Mouse (Mus musculus): Measurements from ENCODE around the gene Evx2. TPM values are rescaled to one million over a fixed set of nuclear protein-coding genes. Genes with fewer than 3 reads are reported as not detected.

The Evx2 gene
- polyA plus RNA-seq, 1 experiment from 2014 or later, result not detected

- H3K4me2 ChIP-seq, result peak overlapping the region; percentile 78
- H3K27ac ChIP-seq, result no peak overlapping the region
- no peaks in the 10 kb centered on the region for H3K9me3 ChIP-seq
- no peak overlapping the region for H3K4me3 ChIP-seq
- peaks cover 96% of the 10 kb centered on the region for H3K27me3 ChIP-seq
- no peaks in the 10 kb centered on the region for H3K36me3 ChIP-seq
- peaks cover 12% of the 10 kb centered on the region for H3K4me1 ChIP-seq
- WGBS, result 2% methylated on average over 36 of the region's 36 CpGs
- 0 out of 2 replicates have a peak, but pooled peaks have one; percentile 14 for ATAC-seq (ENCODE audit: borderline replicate concordance, extremely low read depth, low FRiP score, low TSS enrichment)
- H3K9ac ChIP-seq, result no peak overlapping the region
Observed at GRCm38 (mm10) chr2:74667191-74667841, 8.0 kb upstream of the Evx2 start.

GRCm38 (mm10) chr2:74666411-74666810 is 7.1 kb upstream of the Evx2 start:
- Histone ChIP-seq H3K27me3 (peaks cover 96% of the 10 kb centered on the region), H3K4me3 (no peak overlapping the region), H3K36me3 (no peaks in the 10 kb centered on the region), H3K4me2 (no peak overlapping the region), H3K4me1 (peaks cover 17% of the 10 kb centered on the region), H3K27ac (no peak overlapping the region), H3K9ac (no peak overlapping the region), H3K9me3 (no peaks in the 10 kb centered on the region)
- WGBS, result 4% methylated on average over 7 of the region's 7 CpGs
- no peak for ATAC-seq (ENCODE audit: borderline replicate concordance, extremely low read depth, low FRiP score, low TSS enrichment)

DNA sequence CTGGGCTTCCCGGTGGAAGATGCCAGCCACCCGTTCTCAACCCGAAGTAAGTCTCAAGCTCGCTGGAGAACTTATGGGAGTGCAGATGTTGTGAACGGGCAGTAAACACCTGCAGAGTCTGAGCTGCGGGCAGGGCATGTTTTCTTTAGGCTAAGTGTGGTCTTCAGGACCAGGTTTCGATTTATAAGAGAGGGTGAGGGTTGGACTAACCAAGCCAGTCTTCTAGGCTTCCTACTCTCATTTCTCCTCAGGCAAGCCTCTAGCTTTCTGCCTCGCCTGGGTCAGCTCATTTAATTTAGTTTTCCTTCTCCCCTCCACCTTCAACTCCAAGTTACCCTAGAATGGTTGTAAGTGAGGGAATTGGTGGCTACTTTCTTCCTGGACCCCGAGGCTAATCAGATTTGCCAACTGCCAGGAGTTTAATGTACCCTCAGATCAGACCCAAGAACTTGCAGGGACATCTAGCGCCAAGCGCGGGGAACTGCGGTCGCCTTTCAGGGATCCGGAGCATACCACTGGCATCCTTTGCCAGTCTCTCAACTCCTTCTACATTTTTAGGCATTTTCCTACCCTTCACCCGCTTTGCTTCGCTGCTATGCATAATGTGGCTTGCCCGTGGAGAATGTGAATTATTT is 4.1 kb upstream of the Evx2 start:
- ATAC-seq (ENCODE audit: borderline replicate concordance, extremely low read depth, low FRiP score, low TSS enrichment), result no peak
- Histone ChIP-seq H3K9me3 (no peaks in the 10 kb centered on the region), H3K4me2 (no peak overlapping the region), H3K36me3 (no peaks in the 10 kb centered on the region), H3K4me3 (no peak overlapping the region), H3K27ac (no peak overlapping the region), H3K9ac (no peak overlapping the region), H3K4me1 (peaks cover 18% of the 10 kb centered on the region), H3K27me3 (peaks cover 97% of the 10 kb centered on the region)
- WGBS, result 3% methylated on average over 18 of the region's 18 CpGs

DNA sequence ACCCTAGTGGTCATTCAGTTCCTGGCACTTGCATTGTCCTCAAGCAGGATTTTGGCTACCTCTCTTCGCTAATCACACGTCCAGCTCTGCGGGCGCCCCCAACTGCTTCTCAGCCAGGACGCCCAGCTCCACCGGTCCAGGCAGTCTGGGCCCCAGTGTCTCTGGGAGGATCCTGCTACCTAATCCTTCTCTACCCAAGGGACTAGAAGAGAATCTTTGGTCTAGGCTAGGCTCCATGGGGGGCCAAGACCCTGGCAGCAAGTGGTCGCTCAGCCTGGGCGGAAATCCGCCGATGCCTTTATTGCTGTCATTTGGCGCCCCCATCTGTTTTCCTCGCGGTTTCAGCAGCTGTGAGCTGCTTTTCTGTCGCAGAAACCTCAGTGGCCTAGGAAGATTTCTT is 2.3 kb upstream of the Evx2 start:
- under 1% methylated on average over 14 of the region's 14 CpGs for WGBS
- Histone ChIP-seq H3K36me3 (no peaks in the 10 kb centered on the region), H3K4me1 (peaks cover 16% of the 10 kb centered on the region), H3K27me3 (peaks cover 99% of the 10 kb centered on the region), H3K9me3 (no peaks in the 10 kb centered on the region), H3K4me2 (peak overlapping the region; percentile 40; the same call in 1 of the 2 replicates), H3K9ac (no peak overlapping the region), H3K4me3 (peak overlapping the region; percentile 16; the same call in 1 of the 2 replicates), H3K27ac (no peak overlapping the region)
- ATAC-seq (ENCODE audit: borderline replicate concordance, extremely low read depth, low FRiP score, low TSS enrichment), result no peak

DNA sequence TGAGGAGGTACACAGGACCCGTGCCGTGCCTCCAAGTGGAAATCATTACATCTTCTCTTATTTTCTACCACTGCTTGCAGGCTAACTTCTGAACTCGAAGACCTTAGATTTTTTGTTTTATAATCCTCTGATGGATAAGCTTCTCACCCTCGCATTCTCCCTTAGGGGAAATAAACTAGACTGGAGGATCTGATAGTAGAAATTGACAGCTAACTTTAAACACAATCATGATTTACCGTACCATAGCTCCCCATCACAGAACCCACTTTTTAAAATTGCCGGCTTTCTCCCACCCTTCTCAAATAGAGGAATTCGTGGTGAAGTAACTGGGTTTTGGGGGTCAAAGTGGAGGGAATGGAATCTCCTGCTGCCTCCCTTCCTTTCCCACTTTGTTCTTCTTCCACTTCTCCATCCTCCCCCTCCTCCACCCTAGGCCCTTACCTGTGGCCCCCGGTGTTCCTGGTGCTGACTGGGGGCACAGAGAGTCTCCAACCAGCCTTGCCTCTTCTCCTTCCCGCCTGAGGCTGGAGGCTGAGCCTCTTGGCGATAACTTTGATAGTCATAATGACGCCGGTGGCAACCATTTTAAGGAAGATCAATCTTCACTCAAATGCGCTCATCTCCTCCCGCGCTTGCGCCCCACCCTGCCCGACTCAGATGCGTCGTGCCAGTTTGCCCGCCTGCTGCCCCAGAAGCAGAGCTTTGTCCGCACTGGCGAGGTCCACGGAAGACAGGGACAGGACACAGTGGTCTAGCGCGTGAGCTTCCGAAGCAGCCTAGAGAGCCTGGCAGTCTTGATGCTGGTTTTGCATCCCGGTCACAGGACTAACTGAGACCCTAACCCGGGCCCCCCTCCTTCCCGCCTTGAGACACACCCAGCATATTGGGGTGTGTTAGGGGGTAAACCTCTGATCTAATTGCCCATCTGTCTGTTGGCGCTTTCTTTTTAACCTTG is 1.3 kb upstream of the Evx2 start:
- ATAC-seq (ENCODE audit: borderline replicate concordance, extremely low read depth, low FRiP score, low TSS enrichment), result no peak
- H3K9me3 ChIP-seq, result no peaks in the 10 kb centered on the region
- H3K27ac ChIP-seq, result no peak overlapping the region
- H3K9ac ChIP-seq, result no peak overlapping the region
- 2% methylated on average over 30 of the region's 30 CpGs for WGBS
- H3K36me3 ChIP-seq, result no peaks in the 10 kb centered on the region
- peaks cover 99% of the 10 kb centered on the region for H3K27me3 ChIP-seq
- H3K4me3 ChIP-seq, result no peak overlapping the region
- H3K4me2 ChIP-seq, result no peak overlapping the region
- peaks cover 21% of the 10 kb centered on the region for H3K4me1 ChIP-seq

GRCm38 (mm10) chr2:74658667-74659371 is 538 bp downstream of the Evx2 start:
- 1% methylated on average over 47 of the region's 47 CpGs for WGBS
- no peaks in the 10 kb centered on the region for H3K9me3 ChIP-seq
- H3K36me3 ChIP-seq, result no peaks in the 10 kb centered on the region
- H3K4me2 ChIP-seq, result no peak overlapping the region
- peaks cover 99% of the 10 kb centered on the region for H3K27me3 ChIP-seq
- H3K27ac ChIP-seq, result no peak overlapping the region
- no peak overlapping the region for H3K9ac ChIP-seq
- no peak for ATAC-seq (ENCODE audit: borderline replicate concordance, extremely low read depth, low FRiP score, low TSS enrichment)
- no peak overlapping the region for H3K4me3 ChIP-seq
- peaks cover 26% of the 10 kb centered on the region for H3K4me1 ChIP-seq

GRCm38 (mm10) chr2:74658024-74658666 is 1.2 kb downstream of the Evx2 start:
- H3K27me3 ChIP-seq, result peaks cover 96% of the 10 kb centered on the region
- no peak overlapping the region for H3K27ac ChIP-seq
- H3K36me3 ChIP-seq, result no peaks in the 10 kb centered on the region
- ATAC-seq (ENCODE audit: borderline replicate concordance, extremely low read depth, low FRiP score, low TSS enrichment), result no peak
- peaks cover 26% of the 10 kb centered on the region for H3K4me1 ChIP-seq
- H3K9ac ChIP-seq, result no peak overlapping the region
- WGBS, result 3% methylated on average over 15 of the region's 15 CpGs
- no peak overlapping the region for H3K4me2 ChIP-seq
- no peaks in the 10 kb centered on the region for H3K9me3 ChIP-seq
- H3K4me3 ChIP-seq, result peak overlapping the region; percentile 8; the same call in 1 of the 2 replicates

DNA sequence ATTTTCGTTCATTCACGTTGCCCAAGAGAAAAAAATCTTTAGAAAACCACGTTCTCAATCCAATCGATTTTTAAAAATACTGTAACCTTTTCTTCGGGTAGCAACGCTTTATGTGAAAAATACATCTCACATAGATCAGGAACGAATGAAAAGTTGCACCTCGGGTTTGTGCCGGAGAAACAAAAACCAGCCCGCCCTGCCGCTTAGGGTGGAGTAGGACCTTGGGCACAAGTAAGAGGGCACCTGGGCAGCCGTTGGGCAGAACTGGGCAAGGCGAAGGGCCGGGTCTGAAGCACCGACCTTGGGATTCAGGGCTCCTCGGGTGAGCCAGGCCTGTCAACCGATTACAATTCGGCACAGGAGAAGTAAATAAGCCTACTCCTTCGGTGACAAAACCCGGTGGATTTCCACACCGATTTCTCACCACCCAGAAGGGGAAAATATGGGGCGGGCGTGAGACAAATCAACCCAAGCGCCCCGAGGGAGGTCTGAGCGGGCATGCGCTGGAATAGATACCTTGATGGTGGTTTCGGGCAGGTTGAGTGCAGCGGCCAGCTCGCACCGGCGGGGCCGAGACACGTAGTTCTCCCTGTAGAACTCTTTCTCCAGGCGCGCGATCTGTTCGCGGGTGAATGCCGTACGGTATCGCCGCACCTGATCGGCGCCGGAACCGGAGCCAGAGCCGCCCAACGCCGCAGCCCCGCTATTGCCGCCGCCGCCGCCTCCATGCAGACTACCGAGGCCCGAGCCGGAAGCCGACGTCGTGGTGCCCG is 1.9 kb downstream of the Evx2 start:
- H3K27ac ChIP-seq, result no peak overlapping the region
- H3K9me3 ChIP-seq, result no peaks in the 10 kb centered on the region
- no peak for ATAC-seq (ENCODE audit: borderline replicate concordance, extremely low read depth, low FRiP score, low TSS enrichment)
- 3% methylated on average over 62 of the region's 62 CpGs for WGBS
- peaks cover 26% of the 10 kb centered on the region for H3K4me1 ChIP-seq
- H3K27me3 ChIP-seq, result peaks cover 91% of the 10 kb centered on the region
- peak overlapping the region; percentile 8; the same call in 1 of the 2 replicates for H3K4me3 ChIP-seq
- no peak overlapping the region for H3K4me2 ChIP-seq
- H3K36me3 ChIP-seq, result no peaks in the 10 kb centered on the region
- no peak overlapping the region for H3K9ac ChIP-seq

- Histone ChIP-seq H3K9ac (no peak overlapping the region), H3K27ac (no peak overlapping the region), H3K4me2 (no peak overlapping the region), H3K4me1 (peaks cover 23% of the 10 kb centered on the region), H3K36me3 (no peaks in the 10 kb centered on the region), H3K4me3 (no peak overlapping the region), H3K9me3 (no peaks in the 10 kb centered on the region), H3K27me3 (peaks cover 91% of the 10 kb centered on the region)
- no peak for ATAC-seq (ENCODE audit: borderline replicate concordance, extremely low read depth, low FRiP score, low TSS enrichment)
- WGBS, result 4% methylated on average over 4 of the region's 4 CpGs
Observed at GRCm38 (mm10) chr2:74656632-74657021, 2.7 kb downstream of the Evx2 start.

DNA sequence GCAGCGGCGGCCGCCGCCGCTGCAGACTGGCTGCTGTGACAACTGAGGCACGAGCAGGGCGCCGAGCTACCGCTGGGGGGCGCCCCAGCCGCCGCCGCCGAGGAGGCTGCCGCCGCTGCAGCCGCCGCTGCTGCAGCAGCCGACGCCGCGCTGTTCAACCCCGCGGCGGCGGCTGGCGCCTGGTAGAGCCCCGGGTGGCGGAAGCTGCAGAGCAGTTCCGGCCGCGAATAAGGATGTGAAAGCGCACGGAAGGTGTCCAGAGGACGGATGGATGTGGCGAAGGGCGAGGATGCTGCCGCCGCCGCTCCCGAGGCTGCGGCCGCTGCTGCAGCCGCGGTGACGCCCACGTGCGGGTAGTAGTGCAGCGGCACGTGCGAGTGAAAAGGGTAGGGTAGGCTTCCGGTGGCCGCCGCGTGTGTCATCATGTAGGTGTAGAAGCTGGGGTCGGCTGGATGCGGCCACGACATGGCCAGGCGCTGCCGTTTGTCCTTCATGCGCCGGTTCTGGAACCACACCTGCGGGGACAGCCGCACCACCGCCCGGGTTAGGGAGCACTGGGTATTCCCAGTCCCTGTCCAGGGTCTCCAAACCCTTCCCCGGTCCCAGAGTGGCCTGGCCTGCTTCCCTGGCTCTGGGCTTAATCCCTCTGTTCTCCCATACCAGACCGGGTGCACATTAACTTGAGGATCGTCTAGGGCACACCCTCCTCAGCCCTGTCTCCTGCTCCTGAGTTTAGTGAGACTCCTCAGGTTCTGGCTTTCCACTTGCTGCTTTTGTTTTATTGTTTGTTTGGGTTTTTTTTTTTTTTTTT is 3.3 kb downstream of the Evx2 start:
- no peaks in the 10 kb centered on the region for H3K9me3 ChIP-seq
- H3K36me3 ChIP-seq, result no peaks in the 10 kb centered on the region
- no peak overlapping the region; the same call in 1 of the 2 replicates for H3K9ac ChIP-seq
- peaks cover 20% of the 10 kb centered on the region for H3K4me1 ChIP-seq
- WGBS, result 1% methylated on average over 61 of the region's 69 CpGs
- peaks cover 91% of the 10 kb centered on the region for H3K27me3 ChIP-seq
- peak overlapping the region; percentile 54 for H3K4me2 ChIP-seq
- no peak; the same call in 1 of the 2 replicates for ATAC-seq (ENCODE audit: borderline replicate concordance, extremely low read depth, low FRiP score, low TSS enrichment)
- H3K27ac ChIP-seq, result no peak overlapping the region
- H3K4me3 ChIP-seq, result peak overlapping the region; percentile 35

Measured in lung, embryonic 15.5 days (tissue).